Mouse (Mus musculus) adrenal gland, postnatal 14 days (tissue): Measurements from ENCODE around the gene Slc35g1. TPM values are rescaled to one million over a fixed set of nuclear protein-coding genes. Genes with fewer than 3 reads are reported as not detected.
"Not testable (repeated sequence)": the region's sequence is repeated elsewhere in the genome, so short reads cannot be mapped to it uniquely, and the experiment has no call there.

Source experiments
- DNase-seq: peaks from one replicate; pipeline ENCODE4 v3.0.0; 2021; ENCODE audit warnings: mixed read lengths
- long read RNA-seq, 2 experiments: library from polyadenylated mRNA; stranded (forward); transcript quantifications; one replicate each; pipeline ENCODE4 v2.0.0; 2021
- total RNA-seq: library from RNA; stranded (reverse); gene quantifications from 2 replicates; pipeline ENCODE4 v1.2.3, GENCODE M21; 2021

Gene Slc35g1
- 16.9 and 18.4 TPM in 2 replicates for total RNA-seq
- long read RNA-seq, experiment 1, transcript Slc35g1-201 (3 exons, 3,474 nt): major isoform, 20 of 26 reads
- long read RNA-seq, experiment 1, partial matches to known transcripts: 2 of 26 reads
- long read RNA-seq, experiment 1, other reads (novel, unspliced or antisense): 4 of 26 reads
- long read RNA-seq, experiment 2, transcript Slc35g1-201 (3 exons, 3,474 nt): major isoform, 18 of 21 reads
- long read RNA-seq, experiment 2, partial matches to known transcripts: 0 of 21 reads
- long read RNA-seq, experiment 2, other reads (novel, unspliced or antisense): 3 of 21 reads

- DNase-seq: peak; percentile 83
Measured at GRCm38 (mm10) chr19:38395701-38396632, at the start of gene Slc35g1. Slc35g1 (plus strand) TSS chr19:38395980.

DNA sequence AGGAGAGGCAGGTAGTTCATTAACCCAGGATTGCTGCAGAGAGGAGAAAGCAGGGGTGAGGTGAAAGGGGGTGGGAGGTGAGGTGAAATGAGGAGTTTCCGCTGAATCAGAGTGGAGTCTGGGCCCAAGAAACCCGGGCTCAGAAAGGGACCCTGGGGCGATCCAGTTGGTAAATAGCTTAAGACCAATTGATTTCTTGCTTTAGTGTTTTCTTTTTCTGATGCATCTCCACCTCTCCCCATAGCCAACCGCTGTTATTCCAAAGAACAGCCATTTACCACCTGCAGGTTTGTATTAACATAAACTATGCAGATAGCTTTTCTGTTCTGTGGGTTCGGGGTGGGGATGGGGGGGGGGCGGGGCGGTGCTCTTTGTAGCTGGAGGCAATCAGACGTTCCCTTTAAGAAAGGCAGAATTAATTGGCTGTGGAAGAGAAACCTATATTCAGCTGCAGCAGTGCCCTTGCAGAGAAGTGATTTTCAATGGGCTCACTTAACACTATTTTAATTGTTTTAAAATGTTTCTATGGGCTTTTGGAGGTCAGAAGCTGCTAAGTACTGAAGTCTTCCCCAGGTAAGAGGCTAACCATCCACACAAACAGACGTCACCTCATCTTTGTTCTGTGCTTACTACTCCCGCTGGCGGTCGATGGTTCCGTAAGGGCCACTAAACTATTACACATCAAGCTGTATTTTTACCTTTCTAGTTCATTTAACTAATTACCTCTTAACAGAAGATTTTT, 47.3 kb upstream of the Slc35g1 start:
- no peak for DNase-seq

DNA sequence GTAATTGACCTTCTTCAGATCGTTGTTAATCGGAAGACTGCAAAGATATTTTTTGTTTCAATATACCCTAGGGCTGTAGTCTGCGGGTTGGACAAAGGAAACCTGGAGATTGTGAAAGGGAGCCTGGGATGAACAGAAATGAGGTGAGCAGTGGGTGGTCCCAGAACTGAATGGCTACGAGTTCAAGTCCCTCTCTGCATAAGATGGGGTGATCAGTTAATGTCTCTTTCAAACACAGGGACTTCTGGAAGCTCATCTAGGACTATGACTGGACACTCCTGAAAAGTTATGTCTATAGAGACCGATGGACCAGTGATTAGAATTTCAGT, 46.8 kb upstream of the Slc35g1 start:
- DNase-seq: no peak

GRCm38 (mm10) chr19:38351202-38351601, 44.6 kb upstream of the Slc35g1 start:
- no peak for DNase-seq

GRCm38 (mm10) chr19:38351728-38352127, 44.1 kb upstream of the Slc35g1 start:
- DNase-seq: no peak

- DNase-seq: peak; percentile 38
Measured at GRCm38 (mm10) chr19:38352495-38353130, 43.2 kb upstream of the Slc35g1 start.

- DNase-seq: no peak
Measured at GRCm38 (mm10) chr19:38354279-38354678, 41.5 kb upstream of the Slc35g1 start.

- peak; percentile 63 for DNase-seq
Measured at GRCm38 (mm10) chr19:38354819-38355360, 40.9 kb upstream of the Slc35g1 start.

DNA sequence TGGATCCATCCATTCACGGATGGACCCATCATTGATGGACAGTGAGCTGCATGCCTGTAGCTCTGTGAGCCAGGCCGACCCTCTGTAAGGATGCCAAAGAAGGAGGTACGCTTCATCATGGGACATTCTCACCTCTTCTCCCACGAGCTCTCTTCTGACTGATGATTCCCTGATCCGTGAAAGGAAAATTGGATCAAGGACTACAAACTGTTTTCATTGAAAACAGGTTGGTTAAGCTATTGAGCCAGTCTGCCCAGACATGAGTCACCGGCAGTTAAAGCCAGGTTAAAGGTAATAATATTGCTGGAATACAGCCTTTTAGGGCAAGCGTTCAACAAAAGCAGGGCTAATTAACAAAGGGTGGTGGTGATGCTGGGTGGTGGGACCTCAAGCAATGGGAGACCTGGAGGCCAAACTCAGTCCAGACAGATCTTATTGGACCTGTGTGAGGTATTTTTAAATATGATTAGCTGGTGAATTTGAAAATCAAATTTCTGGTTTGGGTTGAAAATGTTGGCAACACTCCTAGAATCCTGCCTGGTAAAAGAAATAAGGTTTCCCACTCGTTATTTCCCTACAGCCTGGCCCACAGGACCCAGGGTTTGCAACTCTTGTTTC, 39.5 kb upstream of the Slc35g1 start:
- DNase-seq: no peak

DNA sequence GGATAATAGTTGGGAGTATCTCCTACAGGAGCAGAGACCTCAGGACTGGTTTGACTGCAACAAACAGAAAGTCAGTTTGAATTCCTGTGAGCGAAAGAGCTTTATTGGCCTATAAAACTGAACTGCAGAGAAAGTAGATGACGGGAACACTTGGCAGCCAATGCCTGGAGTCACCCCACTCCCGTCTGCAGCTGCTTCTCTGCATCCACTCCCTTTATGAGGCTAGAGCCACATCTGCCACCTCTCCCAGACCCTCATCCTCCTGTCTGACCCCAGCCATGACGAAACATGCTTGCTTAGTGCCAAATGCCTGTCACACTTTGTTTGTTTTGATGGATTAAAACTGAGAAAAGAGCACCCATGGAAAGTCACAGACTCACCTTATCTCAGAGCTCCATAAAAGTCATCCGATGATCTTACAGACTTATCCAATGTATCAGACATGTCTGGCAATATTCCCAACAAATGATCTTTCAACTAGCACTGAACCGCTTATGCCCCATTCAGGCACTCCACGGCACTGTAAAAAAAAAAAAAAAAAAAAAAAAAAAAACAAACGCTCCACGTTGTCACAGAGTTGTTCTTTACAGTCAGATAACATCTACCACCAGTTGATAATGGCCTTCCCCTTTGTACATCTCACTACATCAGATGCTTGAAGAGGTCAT, 37.7 kb upstream of the Slc35g1 start:
- no peak for DNase-seq

- no peak for DNase-seq
Measured at GRCm38 (mm10) chr19:38359287-38359686, 36.5 kb upstream of the Slc35g1 start.

GRCm38 (mm10) chr19:38361850-38362249, 33.9 kb upstream of the Slc35g1 start:
- DNase-seq: no peak

DNA sequence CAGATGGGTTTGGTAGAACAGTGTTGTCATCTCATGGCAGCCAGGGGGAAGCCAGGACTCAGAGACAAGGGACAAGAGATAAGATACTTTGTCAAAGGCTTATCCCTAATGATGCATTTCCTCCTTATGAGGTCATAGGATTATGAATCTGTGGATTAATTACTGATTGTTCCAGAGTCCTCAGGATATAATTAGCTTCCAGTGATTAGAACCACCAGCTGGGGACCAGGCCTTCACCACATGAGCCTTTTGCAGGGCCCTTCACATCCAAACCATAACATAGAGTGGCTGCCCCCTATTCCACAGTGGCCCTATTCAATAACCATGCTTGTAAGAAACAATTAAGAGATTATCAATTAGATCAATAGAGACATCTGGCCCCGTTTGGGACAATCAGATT, 32.4 kb upstream of the Slc35g1 start:
- no peak for DNase-seq

DNA sequence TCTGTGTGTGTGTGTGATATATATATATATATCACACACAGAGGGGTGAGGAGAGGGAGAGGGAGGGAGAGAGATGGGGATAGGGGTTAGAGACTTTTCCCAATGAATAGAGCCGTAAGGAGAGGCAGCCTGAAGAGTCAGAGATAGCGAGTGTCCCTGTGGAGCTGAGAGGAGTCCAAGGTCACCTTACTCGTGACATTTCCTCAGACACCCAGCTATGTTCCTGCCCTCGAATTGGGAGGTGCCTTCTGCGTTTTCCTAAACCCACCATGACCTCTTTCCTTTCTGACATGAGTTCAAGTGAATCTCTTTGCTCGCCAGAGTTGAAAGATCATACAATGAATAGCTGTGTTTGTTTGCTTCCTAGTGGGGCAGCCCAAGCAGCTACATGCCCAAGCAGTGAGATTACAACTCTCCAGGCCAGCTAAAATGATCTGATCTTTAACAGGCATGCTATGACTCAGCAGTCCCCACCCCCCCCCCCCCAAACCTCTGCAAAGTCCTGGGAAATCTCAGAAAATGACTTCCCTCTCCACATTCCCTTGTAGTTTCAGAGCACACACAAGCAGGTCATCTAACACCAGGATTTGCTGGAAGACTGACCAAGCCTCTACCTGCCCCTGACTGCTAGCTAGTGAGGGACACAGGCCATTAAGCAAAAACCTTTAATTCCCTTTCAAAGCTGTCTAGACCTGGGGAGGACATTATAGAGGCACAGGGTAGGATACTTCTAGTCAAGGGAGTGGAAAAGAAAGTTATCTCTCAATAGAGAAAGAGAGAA, 31.7 kb upstream of the Slc35g1 start:
- no peak for DNase-seq

DNA sequence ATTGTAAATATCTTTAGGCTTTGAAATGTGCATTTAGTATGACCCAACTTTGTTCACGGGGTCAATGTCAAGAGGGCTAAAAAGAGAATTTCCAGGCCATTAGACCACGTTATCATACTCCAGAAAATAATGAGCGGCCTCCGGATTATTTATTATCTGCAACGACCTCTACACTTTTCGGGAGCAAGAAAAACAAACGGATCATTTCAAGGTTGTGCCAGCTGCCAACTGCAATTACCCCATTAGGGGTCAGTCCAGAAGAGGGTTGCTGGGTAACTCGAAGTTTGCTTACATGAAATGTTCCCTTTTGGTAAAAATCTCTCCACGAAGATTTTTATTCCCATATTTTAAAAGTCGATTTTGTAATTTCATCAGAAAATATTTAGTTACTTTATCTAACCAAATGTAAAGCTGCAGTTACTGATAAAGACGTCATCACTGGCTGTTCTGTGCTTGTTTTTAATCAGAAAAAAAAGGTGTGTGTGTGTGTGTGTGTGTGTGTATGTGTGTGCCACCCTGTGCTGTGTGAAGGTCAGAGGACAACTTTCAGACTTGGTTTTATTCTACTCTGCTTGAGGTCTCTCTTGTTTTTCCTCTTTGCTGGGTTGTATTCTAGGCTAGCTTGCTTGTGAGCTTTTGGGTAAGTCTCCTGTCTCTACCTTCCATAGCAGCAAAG, 30.7 kb upstream of the Slc35g1 start:
- DNase-seq: peak; percentile 45

GRCm38 (mm10) chr19:38372460-38373102, 23.2 kb upstream of the Slc35g1 start:
- no peak for DNase-seq

- DNase-seq: no peak
Measured at GRCm38 (mm10) chr19:38373371-38373770, 22.4 kb upstream of the Slc35g1 start.

DNA sequence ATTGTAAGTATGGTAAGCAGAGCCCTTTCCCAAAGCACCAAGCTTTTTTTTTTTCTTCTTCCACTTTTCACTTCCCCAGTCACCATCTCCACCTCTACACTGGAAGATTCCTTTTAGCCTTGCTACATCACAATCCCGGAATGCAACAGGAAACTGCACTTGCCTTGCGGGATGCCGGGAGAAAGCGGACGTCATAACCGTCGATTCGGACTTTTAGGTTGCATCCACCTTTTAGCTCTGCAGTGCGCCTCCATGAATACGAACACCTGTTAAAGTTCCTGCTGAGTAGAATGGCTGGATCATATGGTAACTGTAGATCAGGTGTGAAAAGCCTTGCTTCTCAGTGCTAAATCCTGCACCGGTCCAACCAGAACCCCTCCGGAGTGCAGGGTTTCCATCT, 12.0 kb upstream of the Slc35g1 start:
- DNase-seq: no peak

- not testable (repeated sequence) for DNase-seq
Measured at GRCm38 (mm10) chr19:38387021-38387420, 8.8 kb upstream of the Slc35g1 start.
